Mouse (Mus musculus): ENCODE measurements around the gene Cfap36. TPM values are rescaled to one million over a fixed set of nuclear protein-coding genes. Genes with fewer than 3 reads are reported as not detected.

Cfap36 gene
- total and polyA plus RNA-seq, 3 experiments = 26.5 to 38.7 (median 38.2) TPM

DNA sequence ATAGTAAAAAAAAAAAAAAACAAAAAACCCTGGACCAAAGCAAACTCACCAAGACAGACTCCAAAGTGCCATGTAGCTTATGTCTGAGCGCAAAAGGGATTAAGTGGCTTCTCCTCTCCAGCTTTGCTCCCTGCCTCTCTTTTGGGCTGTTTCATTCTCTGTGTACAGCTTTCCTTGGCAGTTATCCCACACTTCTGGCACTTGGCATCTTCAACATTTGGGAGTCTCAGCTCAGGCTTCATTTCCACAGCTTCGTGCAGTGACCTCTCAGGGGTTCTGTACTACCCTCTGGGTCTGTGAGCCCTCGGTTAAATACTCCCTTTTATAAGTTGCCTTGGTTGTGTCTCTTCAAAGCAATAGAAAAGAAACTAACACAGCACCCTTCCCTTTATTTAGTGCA, 66.6 kb downstream of the Cfap36 start:
- no peak for DNase-seq (ENCODE audit: extremely low read depth)
- dilution Hi-C loops (cut with MboI; ENCODE audit: extremely low pct_ligation_motif_present, extremely low pct_unique_long_range_greater_than_20kb, low sequenced_read_pairs) (no loop called here), in situ Hi-C loops (cut with MboI; ENCODE audit: low pct_ligation_motif_present, low pct_unique_long_range_greater_than_20kb, low sequenced_read_pairs) (no loop called here)
- H3K9me3 ChIP-seq (replicated peaks; ENCODE audit: low read length) = no peaks in the 10 kb centered on the region
- H3K27me3 ChIP-seq (replicated peaks) = no peaks in the 10 kb centered on the region
- H3K4me1 ChIP-seq (ENCODE audit: control insufficient read depth in 1 of 2, insufficient read depth in 2 of 2) = peaks cover 0 to 18% of the 10 kb centered on the region in 2 experiments; a peak in 1 of 4 replicates
- TF ChIP-seq EP300 (IDR thresholded peaks at IDR 0.05; ENCODE audit: low read length) (no peak), POLR2AphosphoS2 (IDR thresholded peaks at IDR 0.05; ENCODE audit: low read depth, low read length) (no peak), ZC3H11A (IDR thresholded peaks at IDR 0.05; ENCODE audit: low read depth, low read length) (no peak), ETS1 (conservative IDR thresholded peaks at IDR 0.05; ENCODE audit: low read depth, low read length) (no peak), NRF1 (IDR thresholded peaks at IDR 0.05; ENCODE audit: low read depth, low read length) (no peak), MEF2A (IDR thresholded peaks at IDR 0.05; ENCODE audit: borderline replicate concordance, low read depth, low read length) (no peak), MAX (IDR thresholded peaks at IDR 0.05; ENCODE audit: low read length) (no peak), RAD21 (IDR thresholded peaks at IDR 0.05; ENCODE audit: low read depth, low read length) (no peak), ZMIZ1 (IDR thresholded peaks at IDR 0.05; ENCODE audit: low read depth, low read length) (no peak), MXI1 (IDR thresholded peaks at IDR 0.05; ENCODE audit: low read depth, low read length) (no peak), NELFE (IDR thresholded peaks at IDR 0.05; ENCODE audit: low read depth, low read length) (no peak), SMC3 (IDR thresholded peaks at IDR 0.05; ENCODE audit: low read depth, low read length) (no peak), CTCF (conservative IDR thresholded peaks at IDR 0.05 in 1 of 2, IDR thresholded peaks at IDR 0.05 in 1 of 2; ENCODE audit: low read depth in 2 of 2, low read length in 2 of 2) (no peak)
- no peak overlapping the region for H3K9ac ChIP-seq (ENCODE audit: insufficient read depth, low read depth)
- no peak overlapping the region for H3K4me2 ChIP-seq (ENCODE audit: insufficient read depth, low read depth, poor library complexity, severe bottlenecking)
- H3K27ac ChIP-seq (ENCODE audit: insufficient read depth, low read depth) = no peak overlapping the region
- no peak overlapping the region for H3K4me3 ChIP-seq (replicated peaks in 1 of 3; ENCODE audit: low read depth in 2 of 3, low read length in 2 of 3, poor library complexity in 1 of 3)
- H3K79me2 ChIP-seq (replicated peaks; ENCODE audit: control insufficient read depth, extremely low read depth, insufficient read depth, poor library complexity, severe bottlenecking) = peaks cover 32% of the 10 kb centered on the region
- H3K36me3 ChIP-seq (replicated peaks in 1 of 2; ENCODE audit: control insufficient read depth in 1 of 2, insufficient read depth in 1 of 2, low read length in 1 of 2) = peaks cover 30 to 68% of the 10 kb centered on the region in 2 experiments

DNA sequence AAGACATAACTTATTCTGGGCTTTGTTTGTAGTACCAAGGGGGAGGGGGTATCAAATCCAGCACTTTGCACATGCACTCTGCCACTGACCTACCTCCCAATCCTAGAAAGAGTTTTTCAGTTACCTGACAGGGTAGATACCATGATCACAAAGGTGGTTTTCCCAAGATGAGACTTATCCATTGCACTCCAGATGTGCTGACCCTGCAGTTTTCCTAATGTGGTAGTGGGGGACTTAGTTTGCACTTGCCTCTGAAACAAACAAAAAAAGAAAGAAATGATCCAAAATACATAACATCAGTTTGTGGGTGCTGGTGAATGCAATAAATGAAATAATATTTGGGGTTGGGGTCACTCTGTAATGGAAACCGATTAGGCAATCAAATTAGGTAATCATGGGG, 67.9 kb downstream of the Cfap36 start:
- dilution Hi-C loops (cut with MboI; ENCODE audit: extremely low pct_ligation_motif_present, extremely low pct_unique_long_range_greater_than_20kb, low sequenced_read_pairs) = no loop called here

More for the DNA sequence above, 67.9 kb downstream of the Cfap36 start:
- H3K36me3 ChIP-seq (replicated peaks in 1 of 2; ENCODE audit: control insufficient read depth in 1 of 2, insufficient read depth in 1 of 2, low read length in 1 of 2) = peaks cover 21 to 55% of the 10 kb centered on the region in 2 experiments
- TF ChIP-seq SMC3 (IDR thresholded peaks at IDR 0.05; ENCODE audit: low read depth, low read length) (no peak), ELF1 (IDR thresholded peaks at IDR 0.05; ENCODE audit: low read depth, low read length) (no peak), POLR2AphosphoS2 (IDR thresholded peaks at IDR 0.05; ENCODE audit: low read depth, low read length) (no peak), KAT2A (IDR thresholded peaks at IDR 0.05; ENCODE audit: insufficient replicate concordance, low read length) (no peak), ZKSCAN1 (IDR thresholded peaks at IDR 0.05; ENCODE audit: borderline replicate concordance, low read depth, low read length) (no peak), MYC (IDR thresholded peaks at IDR 0.05; ENCODE audit: low read depth, low read length) (no peak), MAFK (IDR thresholded peaks at IDR 0.05; ENCODE audit: insufficient replicate concordance, low read length) (peak; percentile 90), UBTF (IDR thresholded peaks at IDR 0.05; ENCODE audit: low read depth, low read length) (no peak), IRF4 (IDR thresholded peaks at IDR 0.05; ENCODE audit: low read depth, low read length) (no peak)
- no peak overlapping the region for H3K27ac ChIP-seq (ENCODE audit: insufficient read depth, low read depth)
- H3K27me3 ChIP-seq (replicated peaks) = no peaks in the 10 kb centered on the region
- in situ Hi-C loops (cut with MboI; ENCODE audit: low pct_ligation_motif_present, low pct_unique_long_range_greater_than_20kb, low sequenced_read_pairs) = no loop called here
- DNase-seq (ENCODE audit: extremely low read depth) = no peak
- peaks cover 0 to 21% of the 10 kb centered on the region in 2 experiments; a peak in 1 of 4 replicates for H3K4me1 ChIP-seq (ENCODE audit: control insufficient read depth in 1 of 2, insufficient read depth in 2 of 2)
- no peak overlapping the region for H3K9ac ChIP-seq (ENCODE audit: insufficient read depth, low read depth)
- peaks cover 30% of the 10 kb centered on the region for H3K79me2 ChIP-seq (replicated peaks; ENCODE audit: control insufficient read depth, extremely low read depth, insufficient read depth, poor library complexity, severe bottlenecking)
- H3K4me2 ChIP-seq (ENCODE audit: insufficient read depth, low read depth, poor library complexity, severe bottlenecking) = no peak overlapping the region
- H3K4me3 ChIP-seq (replicated peaks in 1 of 3; ENCODE audit: low read depth in 2 of 3, low read length in 2 of 3, poor library complexity in 1 of 3) = no peak overlapping the region
- no peaks in the 10 kb centered on the region for H3K9me3 ChIP-seq (replicated peaks; ENCODE audit: low read length)

Data from CH12.LX (cell line).